Mouse (Mus musculus) gastrocnemius, adult 8-10 months (tissue): ENCODE measurements around the gene Qrich2. TPM values are rescaled to one million over a fixed set of nuclear protein-coding genes. Genes with fewer than 3 reads are reported as not detected.

Experiments
- DNase-seq, 2 experiments: peaks; one replicate each; pipeline ENCODE4 v3.0.0; 2022; ENCODE audit warnings: low spot score in 2 of 2
- total RNA-seq, 4 experiments: library from RNA; stranded (reverse); gene quantifications; 2 replicates each; pipeline ENCODE4 v1.2.4; 2022

Qrich2 gene
- total RNA-seq, 4 experiments from 2014 or later: not detected

DNA sequence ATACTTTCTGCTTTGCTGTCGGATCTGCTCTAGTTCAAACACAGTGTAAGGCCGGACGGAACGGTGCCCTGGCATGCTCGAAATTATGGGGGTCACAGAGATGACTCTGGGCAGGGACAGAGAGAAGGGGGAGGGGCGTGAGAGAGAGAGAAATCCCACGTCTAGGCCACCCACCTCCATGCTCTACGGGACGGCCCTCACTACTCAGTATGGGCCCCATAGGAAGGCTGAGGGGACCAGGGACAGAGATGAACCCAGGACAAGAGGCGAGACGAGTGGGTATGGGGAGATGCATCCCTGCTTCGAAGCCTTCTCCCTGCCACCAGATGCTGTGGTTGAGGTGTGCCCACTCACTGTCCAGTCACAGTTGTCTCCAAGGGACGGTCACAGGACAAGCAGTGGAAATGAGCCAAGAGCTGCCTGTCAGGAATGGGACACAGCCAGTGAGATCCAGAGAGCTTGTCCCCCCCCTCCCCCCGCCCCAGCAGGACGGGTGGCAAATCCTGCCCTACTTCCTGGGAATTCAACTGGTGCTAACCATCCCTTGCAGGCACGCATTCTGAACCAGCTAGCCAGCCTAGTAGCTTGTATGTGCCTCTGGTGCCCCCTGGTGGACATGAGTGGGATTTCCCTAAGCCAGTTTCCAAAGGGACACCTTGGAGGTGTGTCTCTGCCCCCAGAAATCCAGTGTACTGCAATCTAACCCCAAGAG is 20.3 kb downstream of the Qrich2 start:
- DNase-seq: peak; percentile 85 to 92

DNA sequence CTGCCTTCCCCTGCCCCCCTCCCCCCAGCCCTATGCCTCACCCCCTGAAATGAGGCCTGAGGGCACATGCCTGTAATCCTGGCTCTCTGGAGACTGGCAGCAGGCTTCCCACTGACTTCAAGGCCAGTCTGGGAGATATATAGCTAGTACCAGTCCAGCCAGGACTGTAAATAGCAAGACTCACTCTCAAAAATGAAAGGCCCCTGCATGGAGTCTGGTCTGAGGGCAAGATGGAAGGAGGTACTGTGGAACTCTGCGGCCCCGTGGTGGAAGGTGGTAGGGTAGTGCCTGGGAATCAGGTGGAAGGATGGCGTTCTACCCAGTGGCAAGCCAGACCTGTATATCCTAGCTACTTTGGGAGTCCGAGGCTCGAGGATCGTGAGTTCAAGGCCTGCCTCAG is 22.1 kb downstream of the Qrich2 start:
- no peak for DNase-seq

DNA sequence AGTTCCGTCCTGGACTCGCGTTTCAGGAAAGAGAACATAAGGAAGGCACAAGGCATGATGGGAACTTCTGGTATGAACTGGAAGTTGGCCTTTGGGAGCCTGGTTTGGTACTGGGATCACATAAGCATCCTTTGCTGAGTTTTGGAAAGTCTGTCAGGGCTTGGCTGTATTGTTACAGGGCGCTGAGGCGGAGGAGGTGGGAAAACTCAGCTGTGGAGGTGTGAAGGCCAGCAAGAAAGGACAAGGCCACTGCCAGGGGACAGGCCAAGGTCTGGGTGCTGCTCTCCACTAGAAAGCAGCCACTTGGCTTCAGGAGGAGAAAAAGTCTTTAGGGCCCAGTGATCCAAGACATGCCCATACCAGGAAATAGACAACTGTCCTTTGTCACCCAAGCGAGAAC is 22.7 kb downstream of the Qrich2 start:
- no peak for DNase-seq

DNA sequence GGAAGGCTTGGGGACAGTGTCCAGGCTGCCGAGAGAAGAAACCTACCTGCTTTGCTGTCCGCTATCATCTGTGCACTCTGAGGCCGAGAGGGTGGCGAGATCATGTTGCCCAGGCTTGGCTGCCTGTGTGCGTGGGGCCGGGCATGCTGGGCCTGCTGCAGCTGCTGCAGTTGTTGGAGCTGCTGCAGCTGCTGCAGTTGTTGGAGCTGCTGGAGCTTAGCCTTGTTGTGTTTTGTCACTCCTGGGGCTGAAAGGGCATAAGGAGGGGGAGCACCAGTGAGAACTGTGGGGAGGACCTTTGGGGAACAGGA is 23.2 kb downstream of the Qrich2 start:
- no peak for DNase-seq

DNA sequence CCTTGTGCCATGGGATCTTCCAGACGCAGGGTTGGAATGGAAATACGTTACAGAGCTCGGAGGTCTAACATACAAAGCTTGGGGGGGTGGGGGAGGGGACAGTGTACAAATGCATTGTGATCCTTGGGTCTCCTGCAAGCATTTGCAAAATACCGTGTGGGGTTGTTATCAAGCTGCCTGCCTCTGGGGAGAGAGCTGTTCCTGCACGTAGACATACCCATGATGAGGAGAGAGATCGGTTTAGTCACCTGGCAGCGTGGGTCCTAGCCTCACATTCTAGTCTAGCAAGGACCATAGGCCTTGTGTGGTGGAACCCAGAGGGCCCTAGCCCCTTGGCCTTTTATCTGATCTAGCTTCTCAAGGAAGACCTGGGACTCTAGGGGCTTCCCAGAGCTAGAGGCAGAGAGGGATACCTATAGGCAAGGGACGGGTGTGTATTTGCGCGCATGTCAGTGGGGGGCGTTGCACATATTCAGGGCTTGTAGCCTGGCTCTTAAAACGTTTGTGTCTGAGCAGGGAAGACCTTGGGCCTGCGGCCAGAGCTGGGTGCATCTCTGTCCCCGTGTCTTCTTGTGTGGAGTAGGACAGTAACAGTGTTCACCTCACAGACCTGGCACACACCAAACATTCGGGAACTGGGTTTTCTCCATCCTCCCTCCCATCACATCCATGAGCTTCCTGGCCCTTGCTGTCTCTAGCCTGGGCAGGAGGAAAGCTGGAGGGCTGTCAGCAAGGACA is 23.7 kb downstream of the Qrich2 start:
- no peak for DNase-seq

DNA sequence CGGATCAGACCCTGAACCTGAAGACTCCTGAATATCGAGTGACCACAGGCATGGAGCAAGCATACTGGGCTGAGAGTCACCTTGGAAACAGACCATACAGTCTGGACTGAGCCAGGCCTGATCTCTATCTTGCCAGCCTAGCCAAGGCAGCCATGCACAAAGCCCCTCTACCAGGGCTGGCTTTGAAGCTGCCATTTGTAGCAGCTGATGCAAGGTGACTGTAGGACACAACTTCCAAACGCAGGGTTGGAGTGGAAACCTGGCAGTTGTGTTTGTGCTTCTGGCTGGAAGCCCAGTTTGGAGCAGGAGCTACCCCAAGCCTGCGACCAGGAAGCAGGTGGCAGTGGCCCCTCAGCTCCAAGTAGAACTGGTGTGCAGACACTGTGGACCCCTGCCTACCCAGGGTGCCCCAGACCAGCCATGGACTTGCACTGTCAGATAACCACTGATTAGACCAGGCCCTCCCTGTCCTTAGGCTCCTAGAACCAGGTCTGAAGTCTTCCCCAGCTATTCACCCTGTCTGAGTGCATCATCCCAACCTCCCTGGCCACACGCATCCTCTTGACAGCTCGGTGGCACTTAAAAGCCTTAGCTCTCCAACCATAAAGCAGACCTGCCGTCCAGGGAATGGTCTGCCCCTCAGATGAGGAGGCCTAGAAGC is 25.5 kb downstream of the Qrich2 start:
- peak in 1 of 2 experiments; percentile 29 for DNase-seq

DNA sequence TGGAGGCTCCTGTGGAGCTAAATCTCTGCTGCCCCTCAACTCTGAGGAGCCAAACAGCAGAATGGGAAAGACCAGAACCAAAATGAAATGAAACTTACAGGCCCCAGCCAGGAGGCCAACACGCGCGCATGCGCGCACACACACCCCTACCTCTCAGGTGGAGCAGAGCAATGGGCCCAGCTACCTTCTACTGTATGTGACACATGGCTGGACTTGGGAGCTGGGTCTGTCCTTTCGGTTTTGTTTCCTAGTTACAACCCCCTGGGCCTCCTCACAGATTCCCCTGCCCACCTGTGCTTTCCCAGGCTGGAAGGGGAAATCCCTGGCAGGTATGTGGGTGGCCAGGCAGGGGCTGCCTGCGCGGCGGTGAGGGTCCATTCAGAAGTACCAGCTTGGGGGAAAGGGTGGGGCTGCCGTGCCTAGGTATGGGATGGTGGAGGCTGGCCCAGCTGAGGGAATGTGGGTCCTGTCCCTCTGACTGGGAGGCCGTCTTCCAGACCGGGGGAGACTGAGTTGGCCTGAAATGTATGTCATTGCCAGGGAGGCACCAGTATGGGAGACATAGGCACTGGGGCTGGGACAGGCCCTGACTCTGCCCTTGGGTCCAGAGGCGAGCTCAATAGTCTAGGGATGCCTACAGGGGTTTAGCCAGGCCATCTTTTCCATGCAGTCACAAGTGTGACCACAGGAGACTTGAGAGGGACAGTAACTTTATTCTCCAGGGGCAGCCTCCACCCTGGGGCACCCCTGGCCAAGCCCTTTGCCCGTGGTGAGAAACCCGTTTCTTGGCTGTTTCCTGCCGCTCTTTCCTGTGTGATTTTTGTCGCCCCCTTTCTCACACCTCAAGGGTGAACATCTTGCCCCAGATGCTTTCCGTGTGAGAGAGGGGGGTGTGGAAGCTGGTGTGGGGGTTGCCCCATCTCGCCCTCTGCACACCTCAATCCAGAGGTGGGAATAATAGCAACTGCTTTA is 26.5 kb downstream of the Qrich2 start:
- DNase-seq: no peak

DNA sequence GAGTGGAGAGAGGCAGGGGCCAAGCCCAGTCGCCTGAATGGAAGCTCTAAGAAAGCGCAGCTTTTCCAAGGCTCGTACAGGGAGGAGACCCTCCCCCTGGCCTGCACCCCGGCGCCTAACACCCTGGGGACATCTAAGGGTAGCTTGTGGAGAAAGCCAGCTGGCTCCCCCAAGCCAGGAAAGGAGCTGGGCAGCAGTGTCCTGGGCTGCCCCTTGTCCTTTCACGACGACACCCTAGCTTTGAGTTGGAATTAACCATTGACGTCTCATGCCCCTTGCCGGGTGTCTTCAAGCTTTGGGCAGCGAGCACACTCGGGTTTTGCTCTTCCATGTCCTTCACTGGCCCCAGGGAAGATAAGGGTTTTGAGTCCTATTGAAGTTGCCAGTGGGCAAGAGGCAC is 28.5 kb downstream of the Qrich2 start:
- peak in 1 of 2 experiments; percentile 36 for DNase-seq

DNA sequence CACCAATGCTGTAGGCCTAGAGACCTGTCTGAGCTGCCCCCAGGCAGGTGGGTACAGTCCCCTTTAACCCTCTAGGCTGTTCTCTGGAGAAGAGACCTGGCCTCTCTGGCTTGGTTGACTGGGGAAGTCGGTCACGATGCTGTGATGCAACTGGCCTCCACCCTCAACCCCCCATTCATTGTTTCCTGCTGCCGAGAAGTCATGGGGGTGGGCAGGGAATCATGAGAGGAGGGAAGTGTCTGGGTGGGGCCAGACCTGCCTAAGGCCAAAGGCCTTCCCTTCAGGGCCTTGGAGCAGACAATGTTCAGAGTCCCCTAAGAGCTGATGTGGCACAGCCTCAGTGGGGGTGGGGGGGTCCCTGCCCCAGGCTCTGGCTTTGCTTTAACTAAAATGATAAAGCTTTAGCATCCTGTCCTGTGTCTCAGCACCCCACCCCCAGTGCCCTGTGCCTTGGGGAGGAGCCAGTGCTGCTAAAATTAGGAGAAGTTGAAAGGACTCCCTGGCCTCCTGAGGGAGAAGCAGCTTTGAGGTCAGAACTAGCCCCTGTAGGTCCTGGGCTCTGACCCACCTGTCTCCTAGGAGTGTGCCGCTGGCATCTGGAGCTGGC is 29.2 kb downstream of the Qrich2 start:
- peak; percentile 74 to 81 for DNase-seq

DNA sequence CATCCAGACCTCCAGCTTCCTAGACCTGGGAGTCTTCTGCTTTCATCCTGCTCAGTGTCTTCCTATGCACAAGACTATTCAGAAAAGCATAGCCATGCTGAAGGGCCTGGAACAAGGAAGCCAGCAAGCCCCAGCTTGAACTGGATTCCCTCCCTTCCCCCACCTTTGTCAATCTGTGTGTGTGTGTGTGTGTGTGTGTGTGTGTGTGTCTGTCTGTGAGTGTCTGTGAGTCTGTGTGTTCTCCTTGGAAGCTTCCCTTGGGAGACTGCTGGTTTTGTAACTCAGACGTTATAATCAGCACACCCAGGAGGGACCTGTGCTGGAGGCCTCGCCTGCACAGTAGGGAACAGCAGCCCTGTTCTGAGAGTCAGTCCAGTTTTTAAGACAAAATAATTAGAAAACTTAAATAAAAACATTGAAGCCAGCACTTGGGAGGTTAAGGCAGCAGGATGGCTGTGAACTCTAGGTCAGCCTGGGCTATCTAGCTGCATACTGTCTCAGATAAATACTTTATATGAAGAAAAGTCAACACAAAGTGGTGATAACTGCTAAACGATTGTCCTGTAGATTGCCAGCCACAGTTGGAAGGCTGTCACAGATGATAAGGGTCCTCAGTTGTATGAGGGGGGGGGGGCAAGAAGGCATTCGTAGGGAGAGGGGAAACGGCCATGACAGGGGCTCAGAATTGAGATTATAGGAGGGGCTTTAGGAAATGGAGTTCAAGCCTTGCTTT is 29.9 kb downstream of the Qrich2 start:
- DNase-seq: no peak

DNA sequence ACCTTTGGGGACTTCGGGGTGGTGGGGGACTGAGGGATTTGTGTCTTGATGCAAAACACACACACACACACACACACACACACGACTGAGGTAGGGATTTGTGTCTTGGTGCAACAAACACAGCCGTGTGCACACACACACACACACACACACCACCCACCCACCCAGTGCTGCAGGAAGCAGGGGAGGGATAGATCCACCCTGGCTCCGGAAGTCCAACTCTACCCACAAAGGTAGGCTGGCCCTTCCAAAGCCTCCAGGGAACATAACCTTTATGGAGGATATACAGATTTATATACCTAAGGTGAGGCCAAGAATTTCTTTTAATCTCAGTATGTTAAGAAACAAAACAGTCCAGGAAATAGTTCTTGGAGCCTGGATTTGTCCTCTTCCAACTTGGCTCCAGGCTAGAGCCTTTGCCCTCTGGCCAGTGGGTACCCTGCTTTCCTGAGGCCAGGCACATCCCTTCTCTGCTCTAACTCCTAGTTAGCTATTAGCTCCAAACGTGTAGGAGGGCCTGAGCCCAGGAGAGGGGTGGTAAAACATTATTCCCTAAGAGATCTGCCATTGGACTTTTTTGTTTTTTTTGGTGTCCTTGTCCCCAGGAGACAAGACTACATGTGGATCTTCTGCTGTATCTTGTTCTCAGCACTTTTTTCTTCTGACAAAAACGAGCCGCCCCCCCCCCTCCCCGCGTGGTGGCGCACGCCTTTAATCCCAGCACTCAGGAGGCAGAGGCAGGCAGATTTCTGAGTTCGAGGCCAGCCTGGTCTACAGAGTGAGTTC is 30.9 kb downstream of the Qrich2 start:
- no peak for DNase-seq

DNA sequence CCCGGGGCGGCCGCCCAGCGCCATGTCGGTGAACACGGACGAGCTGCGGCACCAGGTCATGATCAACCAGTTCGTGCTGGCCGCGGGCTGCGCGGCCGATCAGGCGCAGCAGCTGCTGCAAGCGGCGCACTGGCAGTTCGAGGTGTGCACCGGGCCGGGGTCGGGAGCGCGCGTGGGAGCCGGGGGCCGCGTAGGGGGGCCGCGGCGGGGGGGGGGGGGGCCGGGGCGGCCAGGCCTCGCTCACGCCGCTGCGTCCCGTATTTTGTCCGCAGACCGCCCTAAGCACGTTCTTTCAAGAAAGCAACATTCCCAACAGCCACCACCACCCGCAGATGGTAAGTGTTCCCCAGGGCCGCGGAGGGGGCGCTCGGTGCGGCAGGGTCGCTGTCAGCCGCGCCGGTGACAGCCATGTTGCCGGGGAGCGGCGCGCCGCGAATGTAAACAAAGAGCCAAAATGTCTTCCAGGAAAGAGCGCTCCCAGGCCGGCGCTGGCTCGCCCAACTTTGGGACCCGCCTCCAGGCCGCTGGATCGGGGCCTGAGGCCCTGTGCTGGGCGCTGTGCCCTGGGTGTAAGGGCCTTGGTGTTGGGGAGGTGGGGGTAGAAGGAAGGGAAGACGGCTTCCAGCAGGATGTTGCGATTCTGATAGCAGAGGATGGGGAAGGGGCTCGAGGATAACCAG is 31.6 kb downstream of the Qrich2 start:
- DNase-seq: peak; percentile 69 to 80

DNA sequence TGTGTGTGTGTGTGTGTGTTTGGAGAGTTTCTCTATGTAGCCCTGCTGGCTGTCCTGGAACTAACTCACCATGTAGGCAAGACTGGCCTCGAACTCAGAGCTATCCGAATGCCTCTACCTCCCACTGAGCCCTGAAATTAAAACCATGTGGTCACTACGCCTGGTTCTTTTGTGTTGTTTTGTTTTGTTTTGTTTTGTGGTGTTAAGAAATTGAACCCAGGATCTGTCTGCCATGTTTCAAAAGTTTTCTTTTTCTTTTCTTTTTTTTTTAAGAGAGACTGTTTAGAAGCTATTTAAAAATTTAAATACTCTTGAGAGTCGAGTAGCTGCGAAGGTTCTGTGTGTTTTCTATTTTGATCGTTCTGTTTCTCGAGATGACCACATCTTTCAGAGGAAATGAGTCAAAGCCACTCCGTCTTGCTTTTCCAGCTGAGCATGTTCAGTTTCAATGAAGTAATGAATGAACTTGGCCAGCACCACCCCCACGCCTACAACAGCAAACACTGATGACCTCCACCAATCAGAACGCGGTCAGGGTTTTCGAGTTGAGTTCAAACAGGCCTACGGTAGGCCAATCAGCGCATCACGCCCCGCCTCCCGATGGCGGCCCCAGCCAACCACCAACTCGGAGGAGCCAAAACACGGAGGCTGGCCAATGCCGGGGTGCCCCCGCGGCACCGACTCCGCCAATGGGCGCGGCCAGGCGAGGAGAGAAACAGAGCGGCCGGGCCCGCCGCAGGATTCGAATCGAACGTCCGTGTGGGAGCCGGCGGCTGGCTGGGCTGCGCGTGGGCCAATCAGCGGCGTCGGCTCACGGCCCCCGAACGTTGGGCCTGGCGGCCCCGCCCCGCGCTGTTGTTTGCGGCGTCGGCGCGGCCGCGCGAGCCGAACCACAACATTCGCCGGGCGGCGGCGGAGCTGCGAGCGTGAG is 32.4 kb downstream of the Qrich2 start, which contains the start of gene Ubald2:
Gene Ubald2 (plus strand): TSS at position 739 of the 931 bp plus-strand sequence.
- DNase-seq: peak; percentile 100

DNA sequence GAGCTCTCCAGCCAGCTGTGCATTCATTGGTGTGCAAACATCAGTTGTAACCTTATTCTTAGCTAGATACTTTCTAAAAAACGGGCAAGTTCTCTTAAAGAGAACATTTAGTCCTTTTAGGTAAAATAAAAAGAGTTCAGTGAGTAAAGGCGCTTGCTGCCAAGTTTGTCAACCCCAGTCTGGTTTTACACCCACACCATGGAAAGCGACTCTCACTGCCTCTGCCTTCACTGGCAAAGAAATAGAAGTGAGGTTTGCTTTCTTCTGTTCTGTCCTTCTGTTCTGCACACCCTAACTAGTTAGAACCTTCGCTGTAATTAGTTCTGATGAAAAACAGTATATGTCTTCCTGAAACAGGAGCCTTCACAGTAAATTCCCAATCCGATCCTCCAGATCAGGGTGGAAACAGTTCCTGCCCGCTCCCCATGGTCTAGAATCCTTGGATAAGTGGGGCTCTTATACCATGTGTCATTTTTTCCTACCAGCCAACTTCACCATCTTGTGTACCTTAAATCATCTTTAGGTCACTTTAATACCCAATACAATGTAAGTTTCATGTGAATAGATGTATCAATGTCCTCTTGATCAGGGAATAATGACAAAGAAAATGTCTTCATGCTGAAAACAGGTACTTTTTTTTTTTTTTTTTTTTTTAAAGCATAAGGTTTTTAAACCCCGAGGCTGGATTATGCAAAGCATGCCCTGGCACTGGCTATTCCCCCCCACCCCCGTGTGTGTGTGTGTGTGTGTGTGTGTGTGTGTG is 33.3 kb downstream of the Qrich2 start:
- DNase-seq: no peak

DNA sequence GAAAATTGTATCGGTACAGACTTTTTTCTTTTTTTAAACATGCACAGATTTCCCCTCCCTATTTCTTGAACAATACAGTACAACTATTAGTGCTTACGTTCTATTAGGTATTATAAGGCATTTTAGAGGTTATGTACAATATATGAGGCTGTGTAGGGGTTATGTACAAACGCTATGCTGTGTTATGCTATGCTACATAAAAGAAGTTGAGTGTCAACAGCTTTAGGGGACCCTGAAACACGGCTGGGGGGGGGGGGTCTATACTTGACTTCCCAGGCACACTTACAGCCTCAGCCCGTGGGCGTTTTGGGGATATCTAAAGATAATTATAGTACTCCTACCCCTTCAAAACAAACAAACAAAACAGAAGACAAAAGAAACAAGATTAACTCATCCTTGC is 33.9 kb downstream of the Qrich2 start:
- no peak for DNase-seq

DNA sequence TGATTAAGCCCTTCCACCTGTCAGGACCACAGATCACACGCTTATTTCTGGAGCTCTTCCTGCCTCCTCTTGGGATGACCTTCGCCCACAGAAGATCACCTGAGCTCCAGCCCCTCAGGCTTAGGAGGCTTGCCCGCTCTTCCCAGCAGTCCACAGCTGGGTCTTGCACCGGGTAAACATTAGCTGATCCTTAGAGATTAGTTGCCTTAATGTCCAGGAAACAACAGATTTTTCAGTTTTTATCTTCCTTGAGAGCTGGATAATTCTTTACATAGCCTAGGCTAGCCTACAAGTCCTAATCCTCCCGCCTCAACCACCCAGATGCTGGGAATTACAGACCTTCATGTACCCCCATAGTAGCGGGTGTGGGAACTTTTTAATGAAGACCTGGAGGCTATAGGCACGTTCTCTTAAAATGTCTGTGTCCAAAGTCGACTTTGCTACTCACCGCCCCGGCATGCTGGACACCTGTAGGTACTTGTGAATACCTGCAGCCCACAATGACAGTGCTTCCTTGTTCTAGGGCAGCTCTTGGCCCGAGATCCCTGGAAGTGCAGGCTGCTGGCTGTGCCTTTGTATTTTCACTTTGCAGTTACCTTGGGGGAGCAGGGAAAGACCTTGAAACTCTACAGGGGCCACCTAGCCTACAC is 34.5 kb downstream of the Qrich2 start:
- no peak for DNase-seq
